ENCODE assay signal across 17 mouse cellular contexts in genomic region chr4:118143679-118144078, GRCm38 (mm10). TPM values are rescaled to one million over a fixed set of nuclear protein-coding genes. Genes with fewer than 3 reads are reported as not detected.
DNase-seq lines count a peak whose midpoint lies in the region; ATAC-seq and TF ChIP-seq lines count a peak whose summit lies in the region.
"Had no signal": no experiment of that assay in that cellular context is flagged by ENCODE, and none has a peak within 500 bp of the region (broad histone marks: within the 10 kb centered on the region; RNA-seq: fewer than 3 reads in every experiment).

No protein-coding gene starts in this region.

- no peaks in the 10 kb centered on the region for H3K27me3 ChIP-seq in liver, postnatal 0 days (ENCODE audit: insufficient read depth, low read length)
- no peaks in the 10 kb centered on the region for H3K27me3 ChIP-seq in liver, embryonic 12.5 days (replicated peaks)
- H3K27me3 ChIP-seq: forebrain, embryonic 15.5 days; lung, embryonic 15.5 days; megakaryocyte, embryonic 14.5 days; neural tube, embryonic 12.5 days had no signal

- WGBS in liver, postnatal 0 days (ENCODE audit: insufficient replicate concordance): 84% methylated on average over 7 of the region's 7 CpGs
- WGBS in liver, embryonic 12.5 days (ENCODE audit: insufficient replicate concordance): 89% methylated on average over 7 of the region's 7 CpGs
- WGBS in macrophage (ENCODE audit: missing documents): 74% methylated on average over 7 of the region's 7 CpGs

- no peak overlapping the region for H3K9ac ChIP-seq in liver, postnatal 0 days (replicated peaks)
- no peak overlapping the region for H3K9ac ChIP-seq in liver, embryonic 12.5 days
- H3K9ac ChIP-seq: forebrain, embryonic 15.5 days; lung, embryonic 15.5 days; neural tube, embryonic 12.5 days had no signal

- TF ChIP-seq CTCF in liver, postnatal 0 days (IDR thresholded peaks at IDR 0.05; ENCODE audit: low read depth): no peak

- H3K27ac ChIP-seq in liver, postnatal 0 days (ENCODE audit: low read depth): peak overlapping the region; percentile 50
- no peak overlapping the region for H3K27ac ChIP-seq in liver, embryonic 12.5 days
- peak overlapping the region; percentile 77 for H3K27ac ChIP-seq in macrophage
- H3K27ac ChIP-seq: forebrain, embryonic 15.5 days; heart, embryonic 10.5 days; hindbrain, postnatal 0 days; lung, embryonic 15.5 days; neural tube, embryonic 12.5 days had no signal

- peak; percentile 53 for ATAC-seq in liver, postnatal 0 days
- no peak for ATAC-seq in liver, embryonic 12.5 days
- ATAC-seq: forebrain, embryonic 15.5 days; hindbrain, postnatal 0 days; midbrain, embryonic 16.5 days had no signal

- no peaks in the 10 kb centered on the region for H3K79me2 ChIP-seq in macrophage (ENCODE audit: inconsistent target)

- H3K36me3 ChIP-seq in liver, postnatal 0 days (replicated peaks; ENCODE audit: insufficient read depth, low read length): peaks cover 84% of the 10 kb centered on the region
- H3K36me3 ChIP-seq in liver, embryonic 12.5 days: peaks cover 98% of the 10 kb centered on the region
- peaks cover 77% of the 10 kb centered on the region for H3K36me3 ChIP-seq in macrophage (ENCODE audit: inconsistent target)

- peak; percentile 39 for DNase-seq in adrenal gland, postnatal 14 days
- no peak for DNase-seq in adrenal gland, postnatal 10 days
- no peak for DNase-seq in liver, postnatal 0 days
- peak; percentile 94 for DNase-seq in kidney, adult 9 months
- no peak for DNase-seq in retina, postnatal 1 day
- DNase-seq in layer of hippocampus, adult 11-12 months (ENCODE audit: low spot score): no peak
- DNase-seq: heart, postnatal 14 days; right cerebral cortex, postnatal 25 days had no signal

- TF ChIP-seq EP300 in liver, postnatal 0 days (IDR thresholded peaks at IDR 0.05; ENCODE audit: low read depth): no peak

- H3K4me3 ChIP-seq in liver, postnatal 0 days (ENCODE audit: low read depth, low read length): no peak overlapping the region
- no peak overlapping the region for H3K4me3 ChIP-seq in liver, embryonic 12.5 days
- H3K4me3 ChIP-seq in macrophage (ENCODE audit: inconsistent target): no peak overlapping the region
- H3K4me3 ChIP-seq: forebrain, embryonic 15.5 days; heart, embryonic 10.5 days; lung, embryonic 15.5 days; megakaryocyte, embryonic 14.5 days; neural tube, embryonic 12.5 days had no signal

- peaks cover 22% of the 10 kb centered on the region for H3K4me1 ChIP-seq in liver, postnatal 0 days (ENCODE audit: insufficient read depth)
- peaks cover 9% of the 10 kb centered on the region for H3K4me1 ChIP-seq in liver, embryonic 12.5 days
- H3K4me1 ChIP-seq: forebrain, embryonic 15.5 days; lung, embryonic 15.5 days; neural tube, embryonic 12.5 days had no signal

- H3K4me2 ChIP-seq in liver, postnatal 0 days (ENCODE audit: low read depth, low read length): no peak overlapping the region
- no peak overlapping the region for H3K4me2 ChIP-seq in liver, embryonic 12.5 days
- H3K4me2 ChIP-seq: forebrain, embryonic 15.5 days; lung, embryonic 15.5 days; neural tube, embryonic 12.5 days had no signal

- no peaks in the 10 kb centered on the region for H3K9me3 ChIP-seq in liver, postnatal 0 days (ENCODE audit: low read length)
- H3K9me3 ChIP-seq in liver, embryonic 12.5 days (replicated peaks): no peaks in the 10 kb centered on the region
- H3K9me3 ChIP-seq: forebrain, embryonic 15.5 days; heart, embryonic 10.5 days; lung, embryonic 15.5 days; megakaryocyte, embryonic 14.5 days; neural tube, embryonic 12.5 days had no signal

RNA-seq across cellular contexts. Expression of gene St3gal3, which starts 9.0 kb away (rescaled TPM):
- 28.9 and 34.1 TPM in 2 replicates for total RNA-seq in adrenal gland, postnatal 14 days (2021)
- 10 to 100 TPM; 30.5 to 32.0 TPM for total RNA-seq in adrenal gland, postnatal 10 days (2021)
- polyA plus RNA-seq in liver, postnatal 0 days (2015; fragmentation: Nextera tagmentation; extraction: Ambion mirVana): 4.5 and 5.1 TPM in 2 replicates
- 2.0 and 2.9 TPM in 2 replicates for polyA plus RNA-seq in liver, embryonic 12.5 days (2016; fragmentation: Nextera tagmentation; extraction: Ambion mirVana)
- 100 to 1,000 TPM in 1 of 26 experiments, 10 to 100 TPM in 25; 10.2 to 123 (median 15.4) TPM for total RNA-seq in macrophage (2018; cell fraction: chromatin; rRNA removed)
- 10 to 100 TPM in 21 of 26 experiments, 1 to 10 TPM in 5; 7.7 to 18.0 (median 11.6) TPM for total RNA-seq in macrophage (2018; cell fraction: cytosol; rRNA removed)
- 10 to 100 TPM in 23 of 26 experiments, 1 to 10 TPM in 3; 8.1 to 36.8 (median 15.2) TPM for total RNA-seq in macrophage (2018; cell fraction: nucleus; rRNA removed)
- 10.8 to 15.7 TPM (median 11.3 TPM) in 3 replicates for polyA plus RNA-seq in macrophage (2018)

RNA-seq across cellular contexts. Expression of gene Kdm4a, which starts 36.2 kb away (rescaled TPM):
- 34.3 and 43.6 TPM in 2 replicates for total RNA-seq in adrenal gland, postnatal 14 days (2021)
- total RNA-seq in adrenal gland, postnatal 10 days (2021): 10 to 100 TPM; 34.6 to 47.5 TPM
- polyA plus RNA-seq in liver, postnatal 0 days (2015; fragmentation: Nextera tagmentation; extraction: Ambion mirVana): 7.0 and 7.2 TPM in 2 replicates
- polyA plus RNA-seq in liver, embryonic 12.5 days (2016; fragmentation: Nextera tagmentation; extraction: Ambion mirVana): 11.2 and 12.8 TPM in 2 replicates
- total RNA-seq in macrophage (2018; cell fraction: chromatin; rRNA removed): 100 to 1,000 TPM in 24 of 26 experiments, 10 to 100 TPM in 2; 84.4 to 248 (median 147) TPM
- 10 to 100 TPM; 21.2 to 53.3 (median 34.1) TPM for total RNA-seq in macrophage (2018; cell fraction: cytosol; rRNA removed)
- total RNA-seq in macrophage (2018; cell fraction: nucleus; rRNA removed): 100 to 1,000 TPM in 7 of 26 experiments, 10 to 100 TPM in 19; 67.4 to 128 (median 85.3) TPM
- polyA plus RNA-seq in macrophage (2018): 21.9 to 31.1 TPM (median 25.1 TPM) in 3 replicates

Comparison
In these comparisons a context has a peak if more than half of its experiments do, and no peak if none do; other contexts are left out.
1. DNase-seq: peak in adrenal gland, postnatal 14 days (single experiment) and kidney, adult 9 months (single experiment); none in adrenal gland, postnatal 10 days (single experiment), liver, postnatal 0 days (single experiment), retina, postnatal 1 day (single experiment) and layer of hippocampus, adult 11-12 months (single experiment).